Mouse (Mus musculus): Measurements from ENCODE around the gene Elmo1.

Gene Elmo1

GRCm38 (mm10) chr13:20383875-20384274 lies 293.5 kb downstream of the Elmo1 start:
- DNase-seq (ENCODE audit: low read depth, low spot score): no peak

- DNase-seq (ENCODE audit: low read depth, low spot score): no peak
Measured at GRCm38 (mm10) chr13:20384846-20385245, 294.4 kb downstream of the Elmo1 start.

DNA sequence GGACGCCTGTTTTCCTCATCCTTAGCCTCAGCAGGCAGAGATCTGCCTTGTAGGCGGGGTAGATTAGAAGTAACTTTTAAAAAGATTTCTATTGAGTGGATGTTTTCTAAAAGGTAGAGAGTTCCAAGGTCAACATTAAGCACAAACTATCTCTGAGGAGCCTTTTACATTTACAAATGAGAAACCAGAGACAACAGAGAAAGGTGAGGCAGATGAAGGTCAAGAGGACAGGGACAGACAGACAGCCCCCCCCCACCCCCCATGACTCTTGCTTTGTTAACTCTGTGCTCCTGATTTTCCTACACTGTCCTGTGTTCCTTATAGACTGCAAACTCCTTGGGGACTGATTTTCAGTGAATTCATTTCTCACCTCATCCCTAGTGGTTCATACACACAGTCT lies 295.0 kb downstream of the Elmo1 start:
- no peak for DNase-seq (ENCODE audit: low read depth, low spot score)

- DNase-seq (ENCODE audit: low read depth, low spot score): no peak
Measured at GRCm38 (mm10) chr13:20386462-20387141, 296.2 kb downstream of the Elmo1 start.

DNA sequence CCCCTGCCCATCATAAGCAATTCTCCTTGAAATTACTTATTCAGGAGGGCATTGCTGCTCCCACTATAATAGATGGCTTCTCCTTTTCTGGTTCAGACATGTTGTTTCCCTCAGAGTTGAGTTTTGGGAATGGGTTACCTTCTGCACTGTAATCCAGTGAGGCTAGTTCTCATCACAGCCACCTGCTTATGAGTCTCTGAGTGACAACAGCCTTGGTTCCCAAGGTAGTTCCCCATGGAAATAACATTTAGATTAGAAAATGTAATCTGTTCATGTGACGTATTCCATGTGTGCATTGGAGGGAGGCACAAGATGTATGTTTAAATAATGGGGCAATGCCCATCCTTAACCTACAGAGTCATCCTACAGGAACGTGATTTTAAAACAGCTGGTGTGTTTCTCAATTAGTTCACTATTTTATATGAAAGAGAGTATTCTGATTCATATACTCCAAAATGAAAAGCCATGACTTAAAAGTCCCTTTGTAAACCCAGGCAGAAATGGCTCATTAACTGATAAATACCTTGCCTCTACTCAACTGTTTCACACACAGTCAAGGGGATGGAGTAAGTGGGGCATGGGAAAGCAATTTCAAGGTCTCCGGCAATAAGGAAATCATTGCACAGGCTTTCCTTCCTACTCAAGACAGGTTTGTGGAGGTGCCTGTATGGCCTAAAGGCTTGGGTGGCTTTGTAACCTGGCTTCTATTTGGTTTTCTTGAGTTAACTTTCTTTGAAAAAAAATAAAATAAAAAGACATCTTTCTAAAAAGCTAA lies 302.6 kb downstream of the Elmo1 start:
- no peak for DNase-seq (ENCODE audit: low read depth, low spot score)

- DNase-seq (ENCODE audit: low read depth, low spot score): no peak
Measured at GRCm38 (mm10) chr13:20397744-20398143, 307.3 kb downstream of the Elmo1 start.

DNA sequence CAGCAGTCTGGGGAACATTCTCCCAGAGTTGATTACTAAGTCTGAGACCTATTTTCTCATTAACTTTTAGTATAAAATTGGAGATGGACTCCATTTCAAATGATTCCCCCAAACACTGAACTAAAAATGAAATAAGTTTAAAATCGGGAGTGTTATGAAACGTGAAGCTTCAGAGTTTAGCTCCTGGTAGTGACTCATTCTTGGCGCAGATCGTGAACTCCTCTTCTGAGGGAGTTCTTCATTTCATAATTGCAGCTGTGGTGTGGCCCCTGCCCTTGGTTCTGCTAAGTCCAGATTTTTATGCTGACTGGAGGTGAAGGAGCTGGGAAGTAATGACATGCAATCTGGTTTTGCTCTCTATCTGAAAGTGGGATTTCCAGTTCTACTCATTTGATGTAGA lies 307.9 kb downstream of the Elmo1 start:
- DNase-seq (ENCODE audit: low read depth, low spot score): no peak

DNA sequence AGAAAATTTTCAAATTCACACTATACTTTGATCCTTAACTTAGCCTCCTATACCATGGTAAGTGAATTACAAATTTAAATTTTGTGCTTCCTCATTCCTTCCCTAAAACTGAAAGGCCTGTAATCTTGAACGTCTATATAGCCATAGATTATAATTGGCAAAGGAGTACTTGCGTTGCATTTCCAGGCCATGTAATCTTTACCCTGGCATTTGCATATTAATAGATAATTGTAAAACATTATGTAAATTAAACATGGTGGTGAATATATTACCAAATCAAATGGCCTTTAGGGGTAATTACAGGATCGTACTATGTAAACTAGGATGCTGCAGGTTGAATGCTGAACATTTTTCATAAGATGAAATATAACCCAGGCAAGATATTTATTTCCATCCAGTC lies 314.1 kb downstream of the Elmo1 start:
- no peak for DNase-seq (ENCODE audit: low read depth, low spot score)

DNA sequence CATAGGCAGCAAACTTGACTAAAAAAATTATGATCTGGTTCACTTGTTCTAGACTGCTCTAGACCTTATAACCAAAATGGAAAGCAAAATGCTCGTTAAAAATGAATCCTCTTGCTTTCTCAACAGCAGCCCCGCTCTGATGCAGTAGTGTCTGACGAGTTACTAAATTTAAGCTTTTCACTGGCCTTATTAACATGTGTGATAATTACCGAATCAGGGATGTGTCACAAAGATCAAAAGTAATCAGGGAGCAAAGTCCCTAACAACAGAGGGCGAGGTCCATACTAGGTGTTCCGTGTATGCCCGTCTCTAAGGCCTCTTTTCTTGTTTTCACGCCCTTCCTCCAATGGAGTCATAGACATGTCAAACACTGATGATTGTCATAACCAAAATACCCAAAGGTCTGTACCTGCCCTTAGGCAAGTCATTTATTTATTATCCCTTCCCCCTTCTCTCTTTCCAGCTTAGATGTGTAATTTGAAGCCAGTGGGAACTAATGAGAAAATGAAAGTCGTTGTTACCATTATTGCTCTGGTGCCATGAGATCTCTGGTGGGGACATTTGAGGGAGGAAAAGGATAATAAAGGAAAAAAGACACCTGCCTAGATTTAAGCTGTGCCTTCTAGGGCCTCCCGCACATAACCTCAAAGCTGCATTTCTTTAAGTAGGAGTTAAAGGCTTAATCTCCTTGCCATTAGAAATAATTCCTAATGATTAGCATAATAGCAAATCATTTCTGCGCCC lies 316.2 kb downstream of the Elmo1 start:
- peak; percentile 54 for DNase-seq (ENCODE audit: low read depth, low spot score)

DNA sequence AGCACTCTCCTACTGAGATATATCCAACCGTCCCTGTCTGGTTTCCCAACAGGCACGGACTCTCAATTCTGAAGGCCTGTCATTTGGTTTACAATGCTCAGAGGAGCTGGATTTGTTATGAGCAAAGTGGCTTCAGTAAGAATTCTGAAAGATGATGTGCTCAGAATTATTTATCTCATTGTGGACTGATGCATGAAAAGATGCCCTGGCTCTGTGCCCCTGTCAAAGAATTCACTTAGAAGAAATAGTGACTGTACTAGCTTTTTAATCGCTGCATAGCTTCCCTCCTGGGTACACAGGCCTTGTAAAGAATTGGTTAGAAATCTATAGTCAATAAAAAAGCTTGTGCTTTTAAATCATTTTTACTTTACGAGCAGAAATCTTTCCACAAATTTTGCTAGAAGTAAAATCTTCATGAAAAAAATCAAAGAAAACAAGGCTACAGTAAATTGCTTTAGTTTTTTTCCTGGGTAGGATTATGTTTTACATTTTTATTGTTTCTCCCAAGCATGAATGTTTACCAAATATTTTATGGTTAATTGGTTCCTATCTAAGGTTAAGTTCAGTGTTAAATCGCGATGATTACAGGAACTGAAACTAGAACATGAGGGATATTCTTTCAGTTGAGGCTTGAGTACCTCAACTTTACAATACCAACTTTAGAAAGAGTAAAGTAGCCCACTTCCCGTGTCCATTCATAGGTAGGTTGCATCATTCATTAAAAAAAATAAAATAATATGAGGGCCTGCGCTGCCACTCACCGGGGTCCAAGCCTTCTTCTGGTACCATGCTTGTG lies 320.1 kb downstream of the Elmo1 start:
- peak; percentile 51 for DNase-seq (ENCODE audit: low read depth, low spot score)

DNA sequence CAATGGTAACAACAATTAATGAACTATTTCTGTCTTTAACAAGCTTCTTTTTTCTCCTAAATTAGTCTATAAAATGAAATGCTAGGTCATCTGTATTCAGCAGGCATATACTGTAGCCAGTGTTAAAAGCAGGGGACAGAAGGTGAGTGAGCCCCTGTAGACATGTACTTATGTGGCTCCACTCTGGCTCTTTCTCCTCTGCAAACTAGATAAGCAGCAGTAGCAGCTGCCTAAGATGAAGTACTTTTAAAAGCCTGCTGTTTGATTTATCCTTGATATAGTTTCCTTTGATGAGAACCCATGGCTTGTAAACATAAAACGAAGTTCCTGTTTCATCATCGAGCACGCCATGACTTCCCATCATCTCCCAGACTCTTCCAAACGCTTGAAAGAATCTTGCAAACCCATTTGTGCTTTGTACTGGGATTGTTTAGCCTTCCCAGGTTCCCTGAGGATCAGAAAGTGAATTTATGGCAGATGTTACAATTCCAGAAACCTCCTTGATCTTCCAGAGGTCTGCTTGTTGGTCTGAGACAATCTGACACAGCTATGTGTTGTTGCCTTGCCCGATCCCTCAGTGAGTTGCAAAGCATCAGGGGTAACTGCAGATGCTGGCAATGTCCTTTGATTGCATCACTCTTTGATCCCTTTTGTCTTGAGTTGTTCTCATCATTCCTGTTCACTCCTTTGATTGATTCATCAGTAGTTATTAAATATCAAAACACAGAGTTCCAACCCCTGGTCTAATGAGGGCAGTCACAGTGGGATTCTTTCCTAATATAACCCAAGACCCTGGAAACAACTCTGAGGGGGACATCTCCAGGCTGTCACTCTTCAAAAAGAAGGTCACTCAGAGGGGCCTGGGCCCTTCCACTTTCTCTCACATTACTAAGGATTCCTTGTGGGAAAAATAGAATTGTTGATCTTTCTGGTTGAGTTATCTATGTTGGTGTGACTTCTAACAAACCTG lies 326.6 kb downstream of the Elmo1 start:
- DNase-seq (ENCODE audit: low read depth, low spot score): no peak

DNA sequence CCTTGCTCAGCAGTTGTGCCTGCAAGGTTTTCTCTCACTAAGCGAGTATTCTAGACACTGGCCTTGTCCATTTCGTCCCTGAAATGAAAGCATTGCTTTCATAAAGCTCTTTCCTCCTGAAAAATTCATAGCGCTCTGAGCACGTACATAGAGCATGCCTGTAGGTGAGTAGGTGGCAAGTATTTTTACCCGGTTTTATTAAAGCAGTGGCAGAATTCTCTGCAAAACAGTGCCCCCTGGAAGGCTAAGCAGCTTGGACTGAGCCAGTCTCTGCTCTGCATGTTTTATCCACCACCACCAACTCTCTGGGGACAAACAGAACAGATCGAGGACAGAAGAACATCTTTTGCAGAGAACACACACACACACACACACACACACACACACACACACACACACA lies 340.6 kb downstream of the Elmo1 start:
- no peak for DNase-seq (ENCODE audit: low read depth, low spot score)

GRCm38 (mm10) chr13:20433221-20433858 lies 342.9 kb downstream of the Elmo1 start:
- no peak for DNase-seq (ENCODE audit: low read depth, low spot score)

GRCm38 (mm10) chr13:20434071-20434470 lies 343.7 kb downstream of the Elmo1 start:
- no peak for DNase-seq (ENCODE audit: low read depth, low spot score)

DNA sequence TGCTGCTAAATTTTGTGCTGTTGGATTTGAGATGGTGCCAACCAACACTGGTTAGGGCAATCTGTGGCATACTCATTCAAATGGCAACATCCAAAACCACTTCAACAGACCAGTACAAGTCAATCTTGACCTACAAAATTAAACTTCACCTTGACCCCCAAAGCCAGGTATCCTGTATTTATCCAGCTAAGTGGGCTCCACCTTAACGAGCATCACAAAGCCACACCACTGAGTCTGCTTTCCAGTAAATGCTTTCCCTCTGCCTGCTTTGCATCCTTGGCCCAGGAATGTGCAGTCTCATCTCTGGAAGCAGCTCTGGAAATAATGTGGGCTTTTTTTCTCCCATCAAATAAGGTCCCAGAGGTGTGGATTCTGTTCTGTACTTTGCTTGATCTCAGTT lies 349.1 kb downstream of the Elmo1 start:
- no peak for DNase-seq (ENCODE audit: low read depth, low spot score)

DNA sequence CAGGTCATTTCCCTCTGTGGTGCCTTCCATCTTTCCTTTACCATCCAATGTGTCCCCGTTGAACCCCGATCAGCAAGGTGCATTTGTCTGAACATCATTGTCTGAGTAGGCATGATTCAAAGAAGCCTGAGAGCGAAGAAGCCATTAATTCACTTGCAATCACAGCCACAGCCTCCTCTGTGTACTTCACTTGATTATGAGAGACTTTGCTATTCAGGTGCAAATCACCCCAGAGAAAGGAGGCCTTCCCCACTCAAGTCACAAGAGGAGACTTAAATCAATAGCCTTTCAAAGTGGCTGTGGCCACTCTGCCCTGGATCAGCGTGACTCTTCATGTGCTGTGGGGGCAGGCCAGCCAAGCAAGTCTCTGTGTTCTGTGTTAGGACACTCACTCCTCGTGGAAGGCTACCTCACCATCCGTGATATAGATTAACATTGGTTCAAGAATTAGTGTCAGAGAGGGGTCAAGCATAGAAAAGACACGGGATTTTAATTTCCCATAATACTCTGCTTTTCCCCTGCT lies 360.5 kb downstream of the Elmo1 start:
- DNase-seq (ENCODE audit: low read depth, low spot score): no peak

DNA sequence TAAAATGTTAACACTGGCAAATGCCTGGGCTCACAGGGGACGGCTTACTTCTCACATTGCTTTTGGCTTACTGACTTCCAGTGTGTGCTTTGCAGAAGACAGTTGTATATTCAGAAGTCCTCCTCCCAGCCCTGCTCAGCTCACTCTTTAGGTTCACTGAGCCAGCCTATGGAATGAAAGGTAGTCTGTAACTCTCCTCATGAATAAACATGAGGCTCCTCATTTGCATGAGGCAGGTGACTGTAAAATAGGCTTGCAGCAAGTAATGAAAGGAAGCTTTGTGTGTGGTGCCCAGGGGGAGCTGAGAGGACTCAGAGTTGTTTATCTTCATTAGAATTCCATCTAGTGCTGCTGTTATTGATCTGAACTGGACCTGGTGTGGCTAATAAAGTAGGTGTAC lies 364.0 kb downstream of the Elmo1 start:
- DNase-seq (ENCODE audit: low read depth, low spot score): no peak

DNA sequence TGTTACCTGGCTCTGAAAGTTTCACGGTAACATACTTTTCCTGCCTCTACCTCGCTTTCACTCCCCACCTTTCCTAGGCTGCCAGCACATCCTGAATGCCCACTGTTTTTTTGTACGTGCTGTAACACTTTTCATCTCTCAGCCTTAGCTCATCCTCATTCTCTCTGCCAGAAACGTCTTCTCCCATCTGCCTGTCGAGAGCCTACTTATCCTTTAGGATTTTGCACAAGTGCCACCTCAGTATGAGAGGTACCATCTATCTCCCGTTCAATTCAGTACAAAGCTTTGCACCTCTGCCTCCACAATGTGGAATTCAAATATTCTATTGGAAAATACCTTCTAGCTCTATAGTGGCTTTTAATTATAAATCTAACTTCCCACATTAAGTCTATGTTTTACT lies 369.7 kb downstream of the Elmo1 start:
- no peak for DNase-seq (ENCODE audit: low read depth, low spot score)

DNA sequence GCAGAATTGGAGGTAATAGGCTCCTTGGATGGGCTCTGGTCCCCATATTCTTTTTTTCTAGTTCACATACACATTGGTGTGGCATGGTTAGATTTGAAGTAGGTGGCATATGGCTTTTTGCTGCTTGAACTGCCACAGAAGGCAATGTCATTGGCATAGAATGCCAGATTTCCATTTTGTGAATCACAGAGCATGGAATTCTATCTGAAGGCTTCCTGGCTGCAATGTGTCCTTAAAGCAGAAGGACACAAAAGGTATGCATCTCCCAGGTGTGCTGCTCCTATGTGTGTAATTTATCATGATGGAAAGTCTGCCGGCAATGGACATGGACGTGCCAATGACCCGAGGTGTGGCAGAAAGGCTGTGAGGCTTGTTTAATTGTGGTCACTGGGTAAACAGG lies 371.2 kb downstream of the Elmo1 start:
- no peak for DNase-seq (ENCODE audit: low read depth, low spot score)

DNA sequence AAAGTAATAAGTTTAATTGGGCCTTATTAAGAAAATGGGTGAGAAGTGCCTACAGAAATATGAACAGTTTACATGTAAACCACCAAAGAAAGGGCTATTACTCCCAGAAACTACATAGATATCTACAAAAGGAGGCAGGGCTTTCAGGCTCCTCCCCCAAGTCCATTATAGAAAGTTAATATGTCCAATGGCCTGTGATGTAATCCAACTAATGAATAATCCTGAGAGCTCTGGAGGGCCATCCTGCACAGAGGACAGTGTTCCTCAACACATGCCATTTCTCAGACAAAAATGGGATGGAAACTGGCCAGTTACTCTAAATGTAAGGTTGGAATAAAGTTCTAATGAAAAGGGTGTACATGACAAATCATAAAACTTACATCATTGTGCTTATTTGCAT lies 373.8 kb downstream of the Elmo1 start:
- DNase-seq (ENCODE audit: low read depth, low spot score): no peak

Data from A20 (cell line).